Mouse (Mus musculus): ENCODE data around the gene Jdp2. TPM values are rescaled to one million over a fixed set of nuclear protein-coding genes. Genes with fewer than 3 reads are reported as not detected.

Jdp2 gene
- polyA plus RNA-seq, 1 experiment from 2014 or later, result 0.27 TPM

DNA sequence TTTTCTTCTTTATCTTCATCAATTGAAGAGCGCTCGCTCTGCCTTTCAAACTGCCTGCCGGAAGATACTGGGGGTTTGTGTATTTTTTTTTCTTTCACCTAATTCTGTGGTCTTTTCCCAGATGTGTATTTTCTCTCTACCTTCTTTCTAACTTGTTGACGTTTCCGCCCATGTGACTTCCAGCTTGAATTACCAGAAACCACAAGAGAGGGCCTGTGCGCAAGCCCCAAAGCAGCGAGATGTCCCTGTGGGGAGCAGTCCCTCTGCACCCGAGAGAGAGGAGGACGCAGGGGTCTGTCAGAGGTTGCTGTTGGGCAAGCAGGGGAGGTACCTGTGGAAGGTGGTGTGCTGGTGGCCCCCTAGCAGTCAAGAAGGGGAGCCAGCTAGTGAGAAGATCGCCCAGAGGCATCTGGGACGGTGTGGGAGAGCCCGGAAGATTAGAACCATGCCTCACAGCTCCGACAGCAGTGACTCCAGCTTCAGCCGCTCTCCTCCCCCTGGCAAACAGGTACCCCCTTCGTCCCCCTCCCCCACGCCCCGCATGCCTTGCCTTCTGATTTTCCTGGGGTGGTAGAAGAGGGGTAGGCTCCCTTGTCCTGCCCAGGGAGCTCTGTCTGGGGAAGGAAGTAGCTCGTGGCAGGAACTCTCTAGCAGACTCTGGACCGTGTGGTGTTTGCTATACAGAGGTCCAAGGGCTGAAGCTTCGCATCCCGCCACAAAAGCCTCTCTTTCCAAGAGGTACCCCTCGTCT lies 87.8 kb downstream of the Jdp2 start, which contains the start of gene Batf:
Gene Batf (plus strand): TSS at position 204 of the 751 bp plus-strand sequence.
- H3K27me3 ChIP-seq (replicated peaks; ENCODE audit: control insufficient read depth, insufficient read depth, low read length), result no peaks in the 10 kb centered on the region
- H3K9ac ChIP-seq (ENCODE audit: low read depth, low read length), result peak within 1 kb of the TSS; percentile 56
- peak; percentile 44; the same call in 1 of the 2 replicates for ATAC-seq
- 38% methylated on average over 22 of the region's 22 CpGs for WGBS
- H3K4me1 ChIP-seq (ENCODE audit: control insufficient read depth, insufficient read depth, low read length), result no peaks in the 10 kb centered on the region
- H3K36me3 ChIP-seq (ENCODE audit: control insufficient read depth, insufficient read depth, low read length), result no peaks in the 10 kb centered on the region
- H3K4me2 ChIP-seq (ENCODE audit: low read depth, low read length), result peak within 1 kb of the TSS; percentile 36
- H3K4me3 ChIP-seq (ENCODE audit: low read length), result peak within 1 kb of the TSS; percentile 25
- no peak within 1 kb of the TSS for H3K27ac ChIP-seq (ENCODE audit: low read length)
- no peaks in the 10 kb centered on the region for H3K9me3 ChIP-seq (ENCODE audit: control insufficient read depth, low read length)

DNA sequence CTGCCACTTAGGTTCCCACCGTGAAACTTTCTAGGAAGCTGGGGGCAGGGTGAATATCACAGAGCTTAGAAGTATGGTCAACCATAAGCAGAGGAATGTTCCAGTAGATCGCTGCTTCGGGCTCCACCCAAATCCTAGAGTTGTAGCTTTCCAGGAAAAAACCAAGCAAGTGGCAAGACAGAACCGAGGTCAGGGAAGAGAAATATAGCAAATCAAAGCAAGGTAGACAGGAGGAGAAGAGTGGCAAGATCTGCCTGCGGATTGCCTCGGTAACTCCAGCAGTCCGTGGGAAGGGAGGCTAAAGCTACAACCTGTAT lies 88.3 kb downstream of the Jdp2 start:
- ATAC-seq, result no peak
- 69% methylated on average over 7 of the region's 7 CpGs for WGBS
- no peaks in the 10 kb centered on the region for H3K4me1 ChIP-seq (ENCODE audit: control insufficient read depth, insufficient read depth, low read length)
- no peaks in the 10 kb centered on the region for H3K9me3 ChIP-seq (ENCODE audit: control insufficient read depth, low read length)
- peak overlapping the region; percentile 25 for H3K4me3 ChIP-seq (ENCODE audit: low read length)
- peak overlapping the region; percentile 36; the same call in 1 of the 2 replicates for H3K4me2 ChIP-seq (ENCODE audit: low read depth, low read length)
- H3K27ac ChIP-seq (ENCODE audit: low read length), result no peak overlapping the region
- H3K27me3 ChIP-seq (replicated peaks; ENCODE audit: control insufficient read depth, insufficient read depth, low read length), result no peaks in the 10 kb centered on the region
- no peaks in the 10 kb centered on the region for H3K36me3 ChIP-seq (ENCODE audit: control insufficient read depth, insufficient read depth, low read length)
- H3K9ac ChIP-seq (ENCODE audit: low read depth, low read length), result no peak overlapping the region

DNA sequence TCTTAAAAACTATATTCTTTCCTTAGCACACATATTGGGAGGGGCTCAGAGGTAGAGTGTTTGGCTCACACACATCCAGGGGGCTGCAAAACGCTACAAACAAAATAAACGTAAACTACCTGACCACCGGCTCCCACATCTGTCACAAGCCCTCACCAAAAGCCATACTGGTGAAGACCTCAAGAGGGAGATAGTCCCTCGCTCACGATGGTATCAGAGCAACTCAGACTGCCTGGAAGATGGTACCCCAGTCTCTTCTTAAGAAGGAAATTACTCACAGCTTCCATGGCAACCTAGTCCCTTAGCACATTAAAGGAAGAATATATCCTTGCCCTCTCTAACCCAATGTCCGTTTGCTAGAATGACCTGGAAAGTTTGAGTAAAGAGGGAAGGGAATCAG lies 89.0 kb downstream of the Jdp2 start:
- Histone ChIP-seq H3K9me3 (ENCODE audit: control insufficient read depth, low read length) (no peaks in the 10 kb centered on the region), H3K27ac (ENCODE audit: low read length) (no peak overlapping the region), H3K9ac (ENCODE audit: low read depth, low read length) (no peak overlapping the region), H3K27me3 (replicated peaks; ENCODE audit: control insufficient read depth, insufficient read depth, low read length) (no peaks in the 10 kb centered on the region), H3K4me1 (ENCODE audit: control insufficient read depth, insufficient read depth, low read length) (no peaks in the 10 kb centered on the region), H3K4me2 (ENCODE audit: low read depth, low read length) (no peak overlapping the region), H3K4me3 (ENCODE audit: low read length) (no peak overlapping the region), H3K36me3 (ENCODE audit: control insufficient read depth, insufficient read depth, low read length) (no peaks in the 10 kb centered on the region)
- WGBS, result 65% methylated on average over 6 of the region's 6 CpGs
- no peak for ATAC-seq

Other genes with a start within 250 kb of the Jdp2 start
- gene Tmed10, start 224.2 kb upstream of the Jdp2 start, polyA plus RNA-seq (2015; fragmentation: Nextera tagmentation; extraction: Ambion mirVana), result 346 and 352 TPM in 2 replicates
- 6.4 and 6.6 TPM in 2 replicates for gene Fos, start 125.1 kb upstream of the Jdp2 start, polyA plus RNA-seq (2015; fragmentation: Nextera tagmentation; extraction: Ambion mirVana)
- gene Batf, start 87.6 kb downstream of the Jdp2 start, polyA plus RNA-seq (2015; fragmentation: Nextera tagmentation; extraction: Ambion mirVana), result 3.5 and 3.6 TPM in 2 replicates
- 3.8 and 5.5 TPM in 2 replicates for gene Flvcr2, start 147.5 kb downstream of the Jdp2 start, polyA plus RNA-seq (2015; fragmentation: Nextera tagmentation; extraction: Ambion mirVana)
- gene Erg28, start 225.5 kb downstream of the Jdp2 start, polyA plus RNA-seq (2015; fragmentation: Nextera tagmentation; extraction: Ambion mirVana), result 163 TPM in 2 replicates
- 8.2 and 10.3 TPM in 2 replicates for gene Ttll5, start 225.6 kb downstream of the Jdp2 start, polyA plus RNA-seq (2015; fragmentation: Nextera tagmentation; extraction: Ambion mirVana)

Data from intestine, embryonic 16.5 days (tissue).